Mouse (Mus musculus) hindbrain, postnatal 0 days (tissue): ENCODE results near the gene Gm4756. TPM values are rescaled to one million over a fixed set of nuclear protein-coding genes. Genes with fewer than 3 reads are reported as not detected.

ENCODE experiments used
- ATAC-seq: fragments of 200-750 bp; cut with Nextera tagmentation; 2 replicates; pipeline ENCODE4 v1.8.0; 2017; ENCODE audit warnings: mild to moderate bottlenecking, moderate TSS enrichment, moderate library complexity
- DNase-seq: peaks from one replicate; pipeline ENCODE4 v3.0.0-alpha.2; 2015; ENCODE audit warnings: low spot score
- H3K27ac ChIP-seq: fragments of 300-500 bp; sonication (generic); 2 replicates; pipeline ENCODE4 v1.5.1; 2014; ENCODE audit warnings: mild to moderate bottlenecking
- H3K27me3 ChIP-seq: fragments of 300-500 bp; sonication (generic); 2 replicates; pipeline ENCODE4 v1.6.1; 2014; ENCODE audit warnings: low read length, mixed read lengths; ENCODE audit not compliant: insufficient read depth
- H3K36me3 ChIP-seq: fragments of 300-500 bp; sonication (generic); 2 replicates; pipeline ENCODE4 v1.6.1; 2014; ENCODE audit warnings: low read length, mixed read lengths; ENCODE audit not compliant: insufficient read depth
- H3K4me1 ChIP-seq: fragments of 300-500 bp; sonication (generic); 2 replicates; pipeline ENCODE4 v1.6.1; 2014; ENCODE audit warnings: antibody characterized with exemption, low read length, mixed read lengths; ENCODE audit not compliant: insufficient read depth
- H3K4me2 ChIP-seq: fragments of 300-500 bp; sonication (generic); 2 replicates; pipeline ENCODE4 v1.6.1; 2014; ENCODE audit warnings: low read depth, mild to moderate bottlenecking, low read length, moderate library complexity, mixed read lengths
- H3K4me3 ChIP-seq: fragments of 300-500 bp; sonication (generic); 2 replicates; pipeline ENCODE4 v1.5.1; 2014; ENCODE audit warnings: low read length
- H3K9ac ChIP-seq: fragments of 300-500 bp; sonication (generic); replicated peaks from 2 replicates; pipeline ENCODE4 v1.6.1; 2014; ENCODE audit warnings: mild to moderate bottlenecking, low read length, moderate library complexity, mixed read lengths
- H3K9me3 ChIP-seq: fragments of 300-500 bp; sonication (generic); 2 replicates; pipeline ENCODE4 v1.6.1; 2016; ENCODE audit warnings: low read length, mixed read lengths
- CTCF ChIP-seq: IDR thresholded peaks from 2 replicates; pipeline ENCODE4 v1.5.1; 2016; ENCODE audit warnings: antibody characterized with exemption, control low read depth, low read depth
- WGBS: fragments of 180-500 bp; shearing (Covaris S2); extraction: QIAGEN DNeasy Blood & Tissue Kit; methylation state at CpG from one replicate; pipeline ENCODE4 v1.1.7; 2014; 5-methylcytosine and 5-hydroxymethylcytosine counted together
- polyA plus RNA-seq: library from polyadenylated mRNA; unstranded; fragments of >200 nt; fragmentation: Nextera tagmentation; extraction: Ambion mirVana; gene quantifications from 2 replicates; pipeline ENCODE4 v1.2.1, GENCODE M21; 2015
- total RNA-seq: library from RNA; depleted of rRNA; stranded (reverse); fragments of >200 nt; gene quantifications from 2 replicates; pipeline ENCODE4 v1.2.3, GENCODE M21; 2014

The Gm4756 gene
- total and polyA plus RNA-seq, 2 experiments from 2014 or later = not detected

GRCm38 (mm10) chr12:72671516-72672135, 22.2 kb upstream of the Gm4756 start:
- 88% methylated on average over 6 of the region's 6 CpGs for WGBS
- no peak for ATAC-seq
- no peaks in the 10 kb centered on the region for H3K4me1 ChIP-seq
- no peaks in the 10 kb centered on the region for H3K27me3 ChIP-seq
- H3K9me3 ChIP-seq = no peaks in the 10 kb centered on the region
- no peak overlapping the region for H3K27ac ChIP-seq
- H3K36me3 ChIP-seq = no peaks in the 10 kb centered on the region
- no peak overlapping the region for H3K4me2 ChIP-seq
- H3K9ac ChIP-seq = no peak overlapping the region
- no peak for TF ChIP-seq CTCF
- H3K4me3 ChIP-seq = no peak overlapping the region
- no peak for DNase-seq

GRCm38 (mm10) chr12:72670921-72671320, 21.5 kb upstream of the Gm4756 start:
- no peak for ATAC-seq
- no peak for DNase-seq
- no peaks in the 10 kb centered on the region for H3K27me3 ChIP-seq
- no peak overlapping the region for H3K4me2 ChIP-seq
- H3K9me3 ChIP-seq = no peaks in the 10 kb centered on the region
- WGBS = 92% methylated on average over 8 of the region's 8 CpGs
- no peak overlapping the region for H3K9ac ChIP-seq
- no peak overlapping the region for H3K4me3 ChIP-seq
- no peak for TF ChIP-seq CTCF
- H3K4me1 ChIP-seq = no peaks in the 10 kb centered on the region
- H3K27ac ChIP-seq = no peak overlapping the region
- no peaks in the 10 kb centered on the region for H3K36me3 ChIP-seq

GRCm38 (mm10) chr12:72667868-72668469, 18.5 kb upstream of the Gm4756 start:
- H3K27ac ChIP-seq = no peak overlapping the region
- H3K4me3 ChIP-seq = no peak overlapping the region
- H3K4me1 ChIP-seq = 0 out of 2 replicates have a peak, but pooled peaks cover 3% of the 10 kb centered on the region
- TF ChIP-seq CTCF = no peak
- WGBS = 56% methylated on average over 10 of the region's 10 CpGs
- no peaks in the 10 kb centered on the region for H3K36me3 ChIP-seq
- no peak overlapping the region for H3K9ac ChIP-seq
- no peaks in the 10 kb centered on the region for H3K9me3 ChIP-seq
- no peaks in the 10 kb centered on the region for H3K27me3 ChIP-seq
- DNase-seq = no peak
- H3K4me2 ChIP-seq = no peak overlapping the region
- no peak for ATAC-seq

- no peaks in the 10 kb centered on the region for H3K9me3 ChIP-seq
- no peak for ATAC-seq
- 86% methylated on average over 5 of the region's 5 CpGs for WGBS
- no peak overlapping the region for H3K9ac ChIP-seq
- H3K4me3 ChIP-seq = no peak overlapping the region
- TF ChIP-seq CTCF = no peak
- H3K27ac ChIP-seq = no peak overlapping the region
- DNase-seq = no peak
- no peaks in the 10 kb centered on the region for H3K36me3 ChIP-seq
- H3K4me1 ChIP-seq = 0 out of 2 replicates have a peak, but pooled peaks cover 3% of the 10 kb centered on the region
- H3K27me3 ChIP-seq = no peaks in the 10 kb centered on the region
- H3K4me2 ChIP-seq = no peak overlapping the region
Observed at GRCm38 (mm10) chr12:72666015-72666414, 16.6 kb upstream of the Gm4756 start.

GRCm38 (mm10) chr12:72664735-72665337, 15.4 kb upstream of the Gm4756 start, which contains the start of gene Dhrs7:
Gene Dhrs7 (minus strand): TSS chr12:72664909.
- Histone ChIP-seq H3K9ac (peak within 1 kb of the TSS; percentile 57), H3K9me3 (no peaks in the 10 kb centered on the region), H3K27ac (peak within 1 kb of the TSS; percentile 61), H3K27me3 (no peaks in the 10 kb centered on the region), H3K4me1 (0 out of 2 replicates have a peak, but pooled peaks cover 3% of the 10 kb centered on the region), H3K4me2 (peak within 1 kb of the TSS; percentile 94), H3K4me3 (peak within 1 kb of the TSS; percentile 60), H3K36me3 (no peaks in the 10 kb centered on the region)
- peak; percentile 95 for ATAC-seq
- TF ChIP-seq CTCF = peak; percentile 50; the same call in 1 of the 2 replicates
- 2% methylated on average over 33 of the region's 33 CpGs for WGBS
- DNase-seq = peak; percentile 78

- H3K9me3 ChIP-seq = no peaks in the 10 kb centered on the region
- H3K4me2 ChIP-seq = peak overlapping the region; percentile 94
- no peak; the same call in none of the 2 replicates for ATAC-seq
- H3K36me3 ChIP-seq = no peaks in the 10 kb centered on the region
- H3K9ac ChIP-seq = peak overlapping the region; percentile 57
- WGBS = 4% methylated on average over 28 of the region's 28 CpGs
- peak; percentile 68 for DNase-seq
- TF ChIP-seq CTCF = no peak
- 0 out of 2 replicates have a peak, but pooled peaks cover 3% of the 10 kb centered on the region for H3K4me1 ChIP-seq
- H3K27ac ChIP-seq = peak overlapping the region; percentile 61
- peak overlapping the region; percentile 60 for H3K4me3 ChIP-seq
- H3K27me3 ChIP-seq = no peaks in the 10 kb centered on the region
Observed at GRCm38 (mm10) chr12:72664020-72664734, 14.7 kb upstream of the Gm4756 start.
